ENCODE assay signal across 18 mouse cellular contexts in the genomic region with DNA sequence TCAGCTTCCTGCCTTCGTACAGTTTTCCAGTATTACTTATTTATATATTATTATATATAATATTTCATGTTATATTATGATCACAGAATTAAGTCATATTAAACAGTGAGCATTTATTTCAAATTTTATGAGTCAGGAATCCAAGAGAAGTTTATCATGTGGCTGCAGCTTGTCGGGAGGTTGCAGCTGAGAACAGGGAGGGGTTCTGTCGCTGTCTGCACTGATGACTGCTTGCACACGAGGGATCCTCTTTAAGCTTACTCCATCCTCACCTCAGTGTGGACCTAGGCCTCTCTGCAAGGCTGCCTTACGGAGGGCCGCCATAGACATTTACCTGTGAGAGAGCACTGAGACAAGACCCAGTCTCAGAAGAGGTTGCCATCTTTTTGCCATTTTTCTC. TPM values are rescaled to one million over a fixed set of nuclear protein-coding genes. Genes with fewer than 3 reads are reported as not detected.
DNase-seq lines count a peak whose midpoint lies in the region; ATAC-seq and TF ChIP-seq lines count a peak whose summit lies in the region.
"Had no signal": no experiment of that assay in that cellular context is flagged by ENCODE, and none has a peak within 500 bp of the region (broad histone marks: within the 10 kb centered on the region; RNA-seq: fewer than 3 reads in every experiment).

No protein-coding gene starts in this region.

- no peak for DNase-seq in forebrain, embryonic 11.5 days (ENCODE audit: low spot score)
- DNase-seq in stomach, postnatal 0 days (ENCODE audit: low spot score): no peak
- peak; percentile 32 to 48 (median 39) for DNase-seq in liver, embryonic 14.5 days (ENCODE audit: low read depth in 3 of 3, low spot score in 3 of 3)
- DNase-seq in urinary bladder, adult 2 months (ENCODE audit: low spot score): no peak
- DNase-seq in left cerebral cortex, postnatal 14 days (ENCODE audit: low spot score in 2 of 2): no peak
- DNase-seq: adrenal gland, postnatal 14 days; cerebellum, postnatal 10 days; heart, adult 2 months; lung, adult 2 months; right cerebral cortex, postnatal 25 days; thymus, adult 18-20 months had no signal

- H3K27ac ChIP-seq in forebrain, embryonic 11.5 days (ENCODE audit: low read depth, low read length): no peak overlapping the region
- no peak overlapping the region for H3K27ac ChIP-seq in forebrain, embryonic 16.5 days (ENCODE audit: low read length)
- H3K27ac ChIP-seq in stomach, embryonic 14.5 days (ENCODE audit: low read length): no peak overlapping the region
- no peak overlapping the region for H3K27ac ChIP-seq in stomach, postnatal 0 days (replicated peaks)
- 0 out of 2 replicates have a peak overlapping the region, but pooled peaks have one; percentile 3 for H3K27ac ChIP-seq in liver, embryonic 14.5 days
- no peak overlapping the region for H3K27ac ChIP-seq in stomach, embryonic 15.5 days
- H3K27ac ChIP-seq: heart, adult 2 months; hindbrain, embryonic 14.5 days; layer of hippocampus, adult 2 months; limb, embryonic 10.5 days; macrophage had no signal

- TF ChIP-seq CTCF in stomach, postnatal 0 days (IDR thresholded peaks at IDR 0.05; ENCODE audit: low read depth): no peak
- TF ChIP-seq CTCF in liver, embryonic 14.5 days (IDR thresholded peaks at IDR 0.05; ENCODE audit: low read depth): no peak

- no peak overlapping the region for H3K4me3 ChIP-seq in forebrain, embryonic 11.5 days (ENCODE audit: low read depth, low read length)
- H3K4me3 ChIP-seq in forebrain, embryonic 16.5 days (replicated peaks; ENCODE audit: low read length): no peak overlapping the region
- H3K4me3 ChIP-seq in stomach, embryonic 14.5 days (ENCODE audit: low read depth, low read length): no peak overlapping the region
- no peak overlapping the region for H3K4me3 ChIP-seq in stomach, postnatal 0 days (ENCODE audit: low read depth, low read length)
- H3K4me3 ChIP-seq in liver, embryonic 14.5 days (ENCODE audit: insufficient read depth in 1 of 2, low read depth in 2 of 2, low read length in 2 of 2): no peak overlapping the region; a peak in 1 of 4 replicates
- H3K4me3 ChIP-seq in stomach, embryonic 15.5 days (replicated peaks): no peak overlapping the region
- H3K4me3 ChIP-seq: heart, adult 2 months; layer of hippocampus, adult 2 months; limb, embryonic 10.5 days had no signal

- intact Hi-C loops in left cerebral cortex, postnatal 14 days (cut with DNase I): no loop called here

- H3K4me1 ChIP-seq in forebrain, embryonic 11.5 days (replicated peaks; ENCODE audit: control insufficient read depth, insufficient read depth, low read length): peaks cover 4% of the 10 kb centered on the region; the same call in 1 of the 2 replicates
- H3K4me1 ChIP-seq in forebrain, embryonic 16.5 days (replicated peaks; ENCODE audit: control insufficient read depth, insufficient read depth, low read length): peaks cover 5% of the 10 kb centered on the region; the same call in 1 of the 2 replicates
- peaks cover 5% of the 10 kb centered on the region; the same call in 1 of the 2 replicates for H3K4me1 ChIP-seq in stomach, embryonic 14.5 days (ENCODE audit: control insufficient read depth, insufficient read depth, low read length)
- H3K4me1 ChIP-seq in stomach, postnatal 0 days (replicated peaks; ENCODE audit: control insufficient read depth, insufficient read depth): no peaks in the 10 kb centered on the region
- H3K4me1 ChIP-seq in liver, embryonic 14.5 days (replicated peaks; ENCODE audit: control insufficient read depth in 2 of 2, insufficient read depth in 2 of 2, low read length in 1 of 2): peaks cover 10 to 14% of the 10 kb centered on the region in 2 experiments; a peak in 3 of 4 replicates
- H3K4me1 ChIP-seq in stomach, embryonic 15.5 days: peaks cover 5% of the 10 kb centered on the region; the same call in 1 of the 2 replicates
- H3K4me1 ChIP-seq: limb, embryonic 10.5 days had no signal

- H3K9me3 ChIP-seq in forebrain, embryonic 11.5 days (ENCODE audit: control insufficient read depth, low read length): no peaks in the 10 kb centered on the region
- H3K9me3 ChIP-seq in forebrain, embryonic 16.5 days (ENCODE audit: control insufficient read depth, low read length): no peaks in the 10 kb centered on the region
- no peaks in the 10 kb centered on the region for H3K9me3 ChIP-seq in stomach, embryonic 14.5 days (ENCODE audit: control insufficient read depth, low read depth, low read length)
- no peaks in the 10 kb centered on the region for H3K9me3 ChIP-seq in stomach, postnatal 0 days (ENCODE audit: control insufficient read depth, low read length)
- H3K9me3 ChIP-seq in liver, embryonic 14.5 days (ENCODE audit: control insufficient read depth, low read length): no peaks in the 10 kb centered on the region
- no peaks in the 10 kb centered on the region for H3K9me3 ChIP-seq in stomach, embryonic 15.5 days
- H3K9me3 ChIP-seq: limb, embryonic 10.5 days had no signal

- H3K4me2 ChIP-seq in forebrain, embryonic 11.5 days (ENCODE audit: low read depth, low read length, severe bottlenecking): no peak overlapping the region
- H3K4me2 ChIP-seq in forebrain, embryonic 16.5 days (ENCODE audit: low read length): no peak overlapping the region
- no peak overlapping the region for H3K4me2 ChIP-seq in stomach, embryonic 14.5 days (replicated peaks; ENCODE audit: low read depth, low read length)
- no peak overlapping the region for H3K4me2 ChIP-seq in stomach, postnatal 0 days (replicated peaks; ENCODE audit: low read depth)
- H3K4me2 ChIP-seq in liver, embryonic 14.5 days (ENCODE audit: low read depth): peak overlapping the region; percentile 40
- no peak overlapping the region for H3K4me2 ChIP-seq in stomach, embryonic 15.5 days
- H3K4me2 ChIP-seq: hindbrain, embryonic 14.5 days had no signal

- H3K9ac ChIP-seq in forebrain, embryonic 11.5 days (ENCODE audit: low read length): no peak overlapping the region
- H3K9ac ChIP-seq in forebrain, embryonic 16.5 days (replicated peaks; ENCODE audit: low read depth, low read length): no peak overlapping the region
- H3K9ac ChIP-seq in stomach, embryonic 14.5 days (replicated peaks; ENCODE audit: low read depth, low read length): no peak overlapping the region
- no peak overlapping the region for H3K9ac ChIP-seq in stomach, postnatal 0 days (ENCODE audit: low read length)
- no peak overlapping the region for H3K9ac ChIP-seq in liver, embryonic 14.5 days (replicated peaks)
- H3K9ac ChIP-seq in stomach, embryonic 15.5 days: no peak overlapping the region

- TF ChIP-seq EP300 in stomach, postnatal 0 days (optimal IDR thresholded peaks at IDR 0.05): no peak
- peak; percentile 55 for TF ChIP-seq EP300 in liver, embryonic 14.5 days (IDR thresholded peaks at IDR 0.05; ENCODE audit: low read depth)

- no peaks in the 10 kb centered on the region for H3K36me3 ChIP-seq in forebrain, embryonic 11.5 days (ENCODE audit: control insufficient read depth, insufficient read depth, low read length)
- H3K36me3 ChIP-seq in forebrain, embryonic 16.5 days (ENCODE audit: control insufficient read depth, insufficient read depth): no peaks in the 10 kb centered on the region
- no peaks in the 10 kb centered on the region for H3K36me3 ChIP-seq in stomach, embryonic 14.5 days (ENCODE audit: control insufficient read depth, insufficient read depth, low read length)
- no peaks in the 10 kb centered on the region for H3K36me3 ChIP-seq in stomach, postnatal 0 days (ENCODE audit: control insufficient read depth, insufficient read depth, low read length)
- no peaks in the 10 kb centered on the region for H3K36me3 ChIP-seq in liver, embryonic 14.5 days (replicated peaks; ENCODE audit: control insufficient read depth, insufficient read depth, low read depth)
- H3K36me3 ChIP-seq in stomach, embryonic 15.5 days: no peaks in the 10 kb centered on the region
- H3K36me3 ChIP-seq: limb, embryonic 10.5 days had no signal

- 75% methylated on average over 6 of the region's 6 CpGs for WGBS in forebrain, embryonic 11.5 days
- WGBS in forebrain, embryonic 16.5 days: 84% methylated on average over 6 of the region's 6 CpGs
- WGBS in stomach, embryonic 14.5 days: 53% methylated on average over 6 of the region's 6 CpGs
- 62% methylated on average over 6 of the region's 6 CpGs for WGBS in stomach, postnatal 0 days
- whole genome bisulfite sequencing in liver, embryonic 14.5 days (ENCODE audit: insufficient replicate concordance): 39% methylated on average over 6 of the region's 6 CpGs
- WGBS in stomach, embryonic 15.5 days: 65% methylated on average over 6 of the region's 6 CpGs

- H3K27me3 ChIP-seq in forebrain, embryonic 11.5 days (ENCODE audit: control insufficient read depth, insufficient read depth, low read length): no peaks in the 10 kb centered on the region
- H3K27me3 ChIP-seq in forebrain, embryonic 16.5 days (replicated peaks; ENCODE audit: control insufficient read depth, insufficient read depth, low read length): no peaks in the 10 kb centered on the region
- H3K27me3 ChIP-seq in stomach, embryonic 14.5 days (ENCODE audit: control insufficient read depth, insufficient read depth, low read length): no peaks in the 10 kb centered on the region
- H3K27me3 ChIP-seq in stomach, postnatal 0 days (ENCODE audit: control insufficient read depth, insufficient read depth, low read length): no peaks in the 10 kb centered on the region
- no peaks in the 10 kb centered on the region for H3K27me3 ChIP-seq in liver, embryonic 14.5 days (ENCODE audit: control insufficient read depth, insufficient read depth, low read length)
- no peaks in the 10 kb centered on the region for H3K27me3 ChIP-seq in stomach, embryonic 15.5 days (replicated peaks)

- ATAC-seq in forebrain, embryonic 11.5 days (replicated peaks; ENCODE audit: low FRiP score): 0 out of 2 replicates have a peak, but pooled peaks have one; percentile 36
- no peak for ATAC-seq in forebrain, embryonic 16.5 days
- peak; percentile 28; the same call in 1 of the 2 replicates for ATAC-seq in stomach, embryonic 14.5 days (ENCODE audit: insufficient number of reproducible peaks, insufficient read depth, low FRiP score, low read depth)
- no peak for ATAC-seq in stomach, postnatal 0 days (ENCODE audit: low FRiP score, low TSS enrichment)
- ATAC-seq in liver, embryonic 14.5 days (ENCODE audit: insufficient read depth): peak; percentile 87
- ATAC-seq in stomach, embryonic 15.5 days (ENCODE audit: insufficient read depth, low FRiP score, low read depth): peak; percentile 58; the same call in 1 of the 2 replicates

RNA-seq across cellular contexts. Expression of gene Osbpl8, which starts 58.0 kb away (rescaled TPM):
- polyA plus RNA-seq in forebrain, embryonic 11.5 days (2014; fragmentation: Nextera tagmentation; extraction: Ambion mirVana): 11.9 and 14.4 TPM in 2 replicates
- 23.7 and 23.8 TPM in 2 replicates for polyA plus RNA-seq in forebrain, embryonic 16.5 days (2015; fragmentation: Nextera tagmentation; extraction: Ambion mirVana)
- polyA plus RNA-seq in stomach, embryonic 14.5 days (2014; fragmentation: Nextera tagmentation; extraction: Ambion mirVana): 9.4 and 9.8 TPM in 2 replicates
- 4.5 and 5.1 TPM in 2 replicates for polyA plus RNA-seq in stomach, postnatal 0 days (2015; fragmentation: Nextera tagmentation; extraction: Ambion mirVana)
- polyA plus RNA-seq in liver, embryonic 14.5 days (2012; rRNA removed): 4.8 and 6.3 TPM in 2 replicates
- 7.2 and 7.7 TPM in 2 replicates for polyA plus RNA-seq in liver, embryonic 14.5 days (2014; fragmentation: Nextera tagmentation; extraction: Ambion mirVana)
- polyA plus RNA-seq in stomach, embryonic 15.5 days (2015; fragmentation: Nextera tagmentation; extraction: Ambion mirVana): 7.7 and 8.4 TPM in 2 replicates
- polyA plus RNA-seq in urinary bladder, adult 2 months (2012; rRNA removed): 10.7 and 11.3 TPM in 2 replicates
- 10 to 100 TPM; 75.1 to 77.7 TPM for total RNA-seq in left cerebral cortex, postnatal 14 days (2021)

Comparison
In these comparisons a context has a peak if more than half of its experiments do, and no peak if none do; other contexts are left out.
1. ATAC-seq: peak in forebrain, embryonic 11.5 days (single experiment), stomach, embryonic 14.5 days (single experiment), liver, embryonic 14.5 days (single experiment) and stomach, embryonic 15.5 days (single experiment); none in forebrain, embryonic 16.5 days (single experiment) and stomach, postnatal 0 days (single experiment).
2. DNase-seq: peak in liver, embryonic 14.5 days (3 of 3); none in forebrain, embryonic 11.5 days (single experiment), stomach, postnatal 0 days (single experiment), urinary bladder, adult 2 months (single experiment) and left cerebral cortex, postnatal 14 days (0 of 2).